Mouse (Mus musculus): ENCODE results near the gene Cabp1. TPM values are rescaled to one million over a fixed set of nuclear protein-coding genes. Genes with fewer than 3 reads are reported as not detected.

The Cabp1 gene
- polyA plus RNA-seq, 1 experiment from 2014 or later = 2.1 TPM

DNA sequence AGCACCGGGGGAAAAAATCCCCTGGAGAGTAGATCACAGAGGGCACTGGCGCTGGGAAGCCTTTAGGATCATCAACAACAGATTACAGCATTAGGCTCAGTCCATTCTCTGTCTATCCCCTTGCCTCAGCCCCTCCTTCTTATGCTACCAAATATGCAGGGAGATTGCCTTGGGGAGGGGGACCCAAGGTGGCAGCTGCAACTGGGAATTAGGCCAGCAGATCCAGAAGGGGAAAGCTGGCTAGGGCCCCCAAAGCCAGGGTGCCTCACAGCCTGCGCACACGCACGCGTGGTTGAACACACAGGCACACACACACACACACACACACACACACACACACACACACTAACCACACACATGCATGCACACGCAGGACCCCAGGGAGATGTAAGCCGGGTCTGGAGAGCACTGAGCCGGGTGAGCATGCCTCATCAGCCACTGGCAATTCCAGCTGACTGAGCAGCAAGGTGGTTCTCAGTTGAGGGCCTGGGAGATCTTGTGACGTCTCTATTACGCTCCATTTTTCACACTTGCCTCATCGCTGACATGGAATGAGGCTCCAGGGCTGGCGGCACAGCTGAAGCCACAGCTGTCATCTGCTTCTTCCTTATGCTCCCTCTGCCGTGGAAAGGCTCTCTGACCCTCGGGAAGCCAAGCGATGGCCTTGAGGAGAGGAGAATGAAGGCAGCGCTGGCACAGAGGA lies 7.7 kb downstream of the Cabp1 start:
- Histone ChIP-seq H3K4me3 (peak overlapping the region; percentile 9; the same call in 1 of the 2 replicates), H3K36me3 (no peaks in the 10 kb centered on the region), H3K4me2 (peak overlapping the region; percentile 44), H3K4me1 (peaks cover 38% of the 10 kb centered on the region), H3K27me3 (peaks cover 37% of the 10 kb centered on the region), H3K9ac (no peak overlapping the region), H3K27ac (0 out of 2 replicates have a peak overlapping the region, but pooled peaks have one; percentile 6), H3K9me3 (no peaks in the 10 kb centered on the region)
- 30% methylated on average over 17 of the region's 17 CpGs for WGBS
- peak; percentile 2; the same call in 1 of the 2 replicates for ATAC-seq (ENCODE audit: borderline replicate concordance, extremely low read depth, low FRiP score, low TSS enrichment)

DNA sequence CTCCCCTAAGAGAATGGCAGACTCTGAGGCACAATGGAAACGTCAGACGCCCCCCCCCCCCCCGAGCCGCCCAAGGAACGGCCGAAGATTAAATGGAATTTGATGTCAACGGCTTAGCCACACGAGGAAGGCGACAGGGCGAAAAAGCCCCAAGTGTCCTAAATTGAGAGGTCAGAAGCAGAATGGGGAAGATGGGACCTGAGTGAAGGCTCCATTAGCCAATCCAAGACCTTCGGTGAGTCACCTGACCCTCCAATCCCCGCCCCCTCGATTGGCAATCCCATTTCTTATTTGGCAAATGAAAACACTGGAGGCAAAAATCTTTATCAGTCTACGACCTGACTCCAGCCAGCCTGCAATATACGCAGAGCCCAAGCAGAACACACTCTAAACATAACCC lies 9.5 kb downstream of the Cabp1 start:
- no peak for ATAC-seq (ENCODE audit: borderline replicate concordance, extremely low read depth, low FRiP score, low TSS enrichment)
- H3K9ac ChIP-seq = no peak overlapping the region
- H3K9me3 ChIP-seq = no peaks in the 10 kb centered on the region

DNA sequence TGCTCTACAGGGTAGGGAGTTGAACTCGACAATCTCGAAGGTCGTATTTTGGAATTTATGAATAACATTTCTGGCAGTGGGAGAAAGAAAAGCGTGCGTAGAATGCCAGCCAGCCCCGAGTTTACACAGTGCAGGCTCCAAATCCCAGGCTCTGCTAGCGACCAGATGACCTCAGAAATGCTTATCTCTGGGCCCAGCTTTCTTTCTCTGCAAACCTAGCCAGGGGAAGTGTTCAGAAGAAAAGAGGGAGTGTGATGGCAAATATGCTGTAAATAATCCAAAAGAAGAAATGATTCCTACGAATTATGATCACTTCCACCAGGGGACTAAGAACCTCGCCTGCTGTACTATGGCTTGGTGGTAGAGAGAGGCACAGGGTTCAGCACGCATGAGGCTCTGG lies 10.7 kb downstream of the Cabp1 start:
- WGBS = 41% methylated on average over 10 of the region's 10 CpGs
- ATAC-seq (ENCODE audit: borderline replicate concordance, extremely low read depth, low FRiP score, low TSS enrichment) = no peak
- no peak overlapping the region for H3K4me2 ChIP-seq
- 0 out of 2 replicates have a peak overlapping the region, but pooled peaks have one; percentile 8 for H3K27ac ChIP-seq
- no peaks in the 10 kb centered on the region for H3K9me3 ChIP-seq
- peaks cover 12% of the 10 kb centered on the region; the same call in 1 of the 2 replicates for H3K27me3 ChIP-seq
- no peak overlapping the region for H3K9ac ChIP-seq
- no peak overlapping the region for H3K4me3 ChIP-seq
- peaks cover 49% of the 10 kb centered on the region for H3K4me1 ChIP-seq
- H3K36me3 ChIP-seq = no peaks in the 10 kb centered on the region

More for the DNA sequence above, 9.5 kb downstream of the Cabp1 start:
- Histone ChIP-seq H3K27ac (no peak overlapping the region), H3K36me3 (no peaks in the 10 kb centered on the region), H3K4me1 (peaks cover 49% of the 10 kb centered on the region), H3K4me2 (peak overlapping the region; percentile 33), H3K27me3 (peaks cover 19% of the 10 kb centered on the region; the same call in 1 of the 2 replicates), H3K4me3 (0 out of 2 replicates have a peak overlapping the region, but pooled peaks have one; percentile 9)
- WGBS = 16% methylated on average over 15 of the region's 15 CpGs

DNA sequence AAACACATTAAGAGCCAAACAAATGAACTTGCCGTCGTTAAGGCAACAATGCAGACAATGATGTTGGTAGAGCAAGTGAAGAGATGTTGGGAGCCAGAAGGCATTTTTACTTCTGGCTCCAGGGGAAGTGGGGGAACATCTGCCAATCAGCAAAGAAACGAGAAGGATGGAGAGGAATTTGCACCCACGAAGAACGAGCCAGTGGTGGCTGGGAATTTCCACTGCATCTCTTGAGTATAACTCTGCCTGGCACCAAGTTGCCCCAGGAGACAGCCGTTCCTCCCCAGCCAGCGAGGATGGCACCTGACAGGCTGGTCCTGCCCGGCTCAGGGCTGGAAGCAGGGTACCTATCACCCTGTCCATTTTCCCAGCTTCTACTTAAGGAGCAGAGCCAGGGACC lies 11.3 kb downstream of the Cabp1 start:
- Histone ChIP-seq H3K4me3 (no peak overlapping the region), H3K27ac (0 out of 2 replicates have a peak overlapping the region, but pooled peaks have one; percentile 3), H3K4me1 (peaks cover 49% of the 10 kb centered on the region), H3K4me2 (no peak overlapping the region), H3K36me3 (no peaks in the 10 kb centered on the region), H3K27me3 (peaks cover 12% of the 10 kb centered on the region; the same call in 1 of the 2 replicates), H3K9me3 (no peaks in the 10 kb centered on the region), H3K9ac (no peak overlapping the region)
- no peak for ATAC-seq (ENCODE audit: borderline replicate concordance, extremely low read depth, low FRiP score, low TSS enrichment)
- WGBS = 71% methylated on average over 8 of the region's 8 CpGs

DNA sequence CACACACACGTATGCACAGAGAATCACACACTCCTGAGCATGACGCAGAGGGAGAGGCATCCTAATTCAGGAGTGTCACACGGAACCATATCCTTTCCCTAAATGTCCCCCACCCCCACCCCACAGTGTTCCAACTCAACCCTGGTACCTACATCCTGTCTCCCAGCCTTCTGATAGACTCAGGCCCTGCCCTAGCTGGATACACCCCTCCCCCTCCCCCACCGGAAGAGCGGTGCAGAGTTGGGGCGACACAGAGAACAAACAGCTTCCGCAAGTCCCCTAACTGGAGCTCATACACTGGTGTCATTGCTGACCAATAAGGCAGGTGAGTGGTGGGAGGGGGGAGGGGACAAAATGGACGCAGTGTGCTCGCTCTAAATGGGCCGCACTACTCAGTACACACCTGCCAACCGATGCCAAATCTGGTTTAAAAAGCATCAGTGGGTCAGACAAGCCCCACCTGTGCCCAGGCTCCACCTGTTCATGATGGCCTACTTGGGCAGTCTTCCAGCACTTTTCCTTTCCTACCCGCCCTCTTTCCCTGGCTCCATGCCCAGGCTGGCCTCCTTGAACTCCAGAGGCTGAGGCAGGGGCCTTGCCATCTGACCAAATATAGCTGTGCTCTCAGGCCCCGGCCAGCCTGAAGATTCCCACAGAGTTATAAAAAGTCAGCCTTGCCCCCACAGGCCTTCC lies 12.8 kb downstream of the Cabp1 start:
- Histone ChIP-seq H3K27me3 (peaks cover 3% of the 10 kb centered on the region; the same call in 1 of the 2 replicates), H3K27ac (peak overlapping the region; percentile 3), H3K4me3 (no peak overlapping the region), H3K36me3 (no peaks in the 10 kb centered on the region), H3K4me1 (peaks cover 34% of the 10 kb centered on the region), H3K4me2 (no peak overlapping the region; the same call in 1 of the 2 replicates), H3K9me3 (no peaks in the 10 kb centered on the region), H3K9ac (no peak overlapping the region)
- WGBS = 47% methylated on average over 13 of the region's 13 CpGs
- peak; percentile 33 for ATAC-seq (ENCODE audit: borderline replicate concordance, extremely low read depth, low FRiP score, low TSS enrichment)

DNA sequence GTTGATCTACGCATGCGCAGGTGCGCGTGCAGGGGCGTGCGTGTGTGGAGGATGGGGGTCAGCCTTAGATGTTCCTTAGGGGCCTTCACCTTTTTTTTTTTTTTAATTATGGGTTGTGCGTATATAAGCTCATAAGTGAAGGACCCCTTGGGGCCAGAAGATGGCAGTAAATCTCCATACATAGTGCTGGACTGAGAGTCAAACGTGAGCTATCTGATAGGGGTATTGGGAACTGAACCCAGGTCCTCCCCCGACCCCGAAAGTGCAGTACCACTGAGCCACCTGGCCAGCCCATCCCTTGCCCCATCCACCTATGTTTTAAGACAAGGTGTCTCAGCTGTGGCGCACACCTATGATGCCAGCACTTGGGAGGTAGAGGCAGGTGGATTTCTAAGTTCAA lies 14.6 kb downstream of the Cabp1 start:
- Histone ChIP-seq H3K27me3 (no peaks in the 10 kb centered on the region), H3K9me3 (no peaks in the 10 kb centered on the region), H3K27ac (no peak overlapping the region), H3K36me3 (no peaks in the 10 kb centered on the region), H3K9ac (no peak overlapping the region), H3K4me1 (peaks cover 30% of the 10 kb centered on the region), H3K4me2 (no peak overlapping the region), H3K4me3 (no peak overlapping the region)
- no peak for ATAC-seq (ENCODE audit: borderline replicate concordance, extremely low read depth, low FRiP score, low TSS enrichment)
- WGBS = 90% methylated on average over 11 of the region's 11 CpGs

DNA sequence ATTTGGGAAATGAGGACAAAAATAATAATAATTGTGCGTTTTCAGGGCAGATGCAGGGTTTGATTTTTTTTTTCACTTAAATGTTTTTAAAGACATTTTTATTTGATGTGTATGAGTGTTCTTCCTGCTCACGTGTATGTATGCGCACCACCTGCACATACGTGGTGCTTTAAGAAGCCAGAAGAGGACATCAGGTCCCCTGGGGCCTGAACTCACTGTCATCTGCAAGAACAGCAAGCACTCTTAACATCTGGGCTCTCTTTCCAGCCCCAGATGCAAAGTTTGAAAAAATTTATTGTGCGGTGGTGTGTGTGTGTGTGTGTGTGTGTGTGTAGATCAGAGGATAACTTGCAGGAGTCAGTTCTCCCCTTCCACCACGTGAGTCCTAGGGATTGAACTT lies 16.3 kb downstream of the Cabp1 start:
- no peak overlapping the region for H3K4me2 ChIP-seq
- no peaks in the 10 kb centered on the region for H3K9me3 ChIP-seq
- no peaks in the 10 kb centered on the region for H3K36me3 ChIP-seq
- no peaks in the 10 kb centered on the region for H3K27me3 ChIP-seq
- peaks cover 20% of the 10 kb centered on the region for H3K4me1 ChIP-seq
- H3K9ac ChIP-seq = no peak overlapping the region
- 78% methylated on average over 6 of the region's 6 CpGs for whole genome bisulfite sequencing
- no peak overlapping the region for H3K27ac ChIP-seq
- H3K4me3 ChIP-seq = no peak overlapping the region
- ATAC-seq (ENCODE audit: borderline replicate concordance, extremely low read depth, low FRiP score, low TSS enrichment) = no peak

DNA sequence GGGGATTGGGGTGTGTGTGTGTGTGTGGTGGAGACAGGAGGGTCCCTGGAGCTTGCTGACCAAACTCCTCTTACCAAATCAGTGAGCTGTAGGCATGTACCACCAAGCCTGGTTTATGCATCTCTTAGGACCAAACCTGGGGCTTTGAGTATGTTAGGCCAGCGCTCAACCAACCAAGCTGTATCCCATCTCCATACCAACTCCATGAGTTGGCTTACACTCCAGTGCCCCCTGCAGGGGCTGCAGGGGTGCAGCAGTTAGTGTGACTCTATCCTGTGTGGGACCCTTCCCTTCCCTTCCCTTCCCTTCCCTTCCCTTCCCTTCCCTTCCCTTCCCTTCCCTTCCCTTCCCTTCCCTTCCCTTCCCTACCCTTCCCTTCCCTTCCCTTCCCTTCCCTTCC lies 19.6 kb downstream of the Cabp1 start:
- no peak overlapping the region for H3K4me3 ChIP-seq
- no peaks in the 10 kb centered on the region for H3K9me3 ChIP-seq
- 92% methylated on average over 1 of the region's 1 CpGs for WGBS
- no peaks in the 10 kb centered on the region for H3K36me3 ChIP-seq
- ATAC-seq (ENCODE audit: borderline replicate concordance, extremely low read depth, low FRiP score, low TSS enrichment) = no peak
- no peak overlapping the region for H3K4me2 ChIP-seq
- H3K9ac ChIP-seq = no peak overlapping the region
- no peaks in the 10 kb centered on the region for H3K27me3 ChIP-seq
- H3K4me1 ChIP-seq = 0 out of 2 replicates have a peak, but pooled peaks cover 4% of the 10 kb centered on the region
- H3K27ac ChIP-seq = no peak overlapping the region

DNA sequence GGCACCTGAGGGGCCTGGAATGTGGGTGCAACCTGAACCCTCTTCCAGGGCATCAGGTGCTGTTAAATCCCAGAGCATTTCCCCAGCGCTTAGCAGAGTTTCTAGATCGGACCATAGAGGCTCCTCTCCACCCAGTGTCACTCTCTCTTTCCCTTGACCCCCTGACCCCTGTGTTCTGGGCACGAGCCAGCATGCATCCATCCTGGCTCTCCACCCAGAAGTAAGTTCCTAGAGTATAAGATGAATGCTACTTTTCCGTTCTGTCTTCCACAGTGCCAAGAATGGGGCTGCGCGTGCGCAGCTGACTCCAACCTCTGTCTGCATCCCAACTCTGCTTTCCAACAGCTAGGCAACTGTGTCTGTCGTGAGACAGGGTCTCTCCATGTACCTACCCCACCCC lies 24.0 kb downstream of the Cabp1 start:
- ATAC-seq (ENCODE audit: borderline replicate concordance, extremely low read depth, low FRiP score, low TSS enrichment) = no peak

DNA sequence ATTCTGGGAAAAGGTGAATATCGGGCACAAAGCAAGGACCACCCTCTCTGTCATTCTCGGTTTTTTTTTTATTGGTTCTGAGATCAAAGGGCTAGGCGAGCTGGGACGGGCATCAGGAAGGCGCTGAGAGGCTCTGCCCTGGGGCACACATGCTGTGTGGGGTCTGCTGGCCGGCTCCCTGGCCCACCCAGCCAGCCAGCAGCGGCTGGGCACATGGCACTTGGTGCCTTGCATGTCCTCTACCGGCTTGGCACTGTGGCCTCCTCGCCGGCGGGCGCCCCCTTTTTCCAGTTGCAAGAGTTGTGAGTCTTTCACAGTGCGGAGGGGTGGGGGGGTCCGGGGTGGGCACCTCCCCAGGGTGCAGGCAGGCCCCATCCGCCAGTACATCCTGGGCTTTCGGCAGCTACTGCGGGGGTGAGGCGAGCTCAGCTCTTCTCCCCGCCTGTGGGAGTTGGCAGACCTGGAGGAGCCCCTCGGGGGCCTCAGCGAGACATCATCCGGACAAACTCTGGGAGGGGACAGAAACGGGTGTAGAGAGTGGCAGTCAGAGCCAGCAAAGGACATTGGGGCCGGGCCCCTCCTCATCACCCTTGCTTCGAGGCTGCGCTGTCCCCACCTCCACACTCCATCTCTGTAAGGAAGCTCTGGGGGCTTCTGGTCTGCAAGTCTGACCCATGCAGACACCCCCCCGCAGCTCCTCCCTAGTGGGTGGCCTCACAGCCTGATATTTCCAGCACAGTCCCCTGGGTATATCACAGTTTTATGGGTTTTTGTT lies 25.4 kb downstream of the Cabp1 start:
- WGBS = 40% methylated on average over 27 of the region's 27 CpGs
- Histone ChIP-seq H3K4me2 (peak overlapping the region; percentile 34), H3K27ac (0 out of 2 replicates have a peak overlapping the region, but pooled peaks have one; percentile 24), H3K27me3 (no peaks in the 10 kb centered on the region), H3K36me3 (no peaks in the 10 kb centered on the region), H3K9me3 (no peaks in the 10 kb centered on the region), H3K4me3 (no peak overlapping the region), H3K9ac (peak overlapping the region; percentile 16; the same call in 1 of the 2 replicates), H3K4me1 (peaks cover 30% of the 10 kb centered on the region)
- ATAC-seq (ENCODE audit: borderline replicate concordance, extremely low read depth, low FRiP score, low TSS enrichment) = peak; percentile 24; the same call in 1 of the 2 replicates

More for the DNA sequence above, 24.0 kb downstream of the Cabp1 start:
- Histone ChIP-seq H3K4me3 (no peak overlapping the region), H3K27ac (no peak overlapping the region), H3K4me1 (peaks cover 30% of the 10 kb centered on the region), H3K4me2 (no peak overlapping the region), H3K9me3 (no peaks in the 10 kb centered on the region), H3K36me3 (no peaks in the 10 kb centered on the region), H3K9ac (no peak overlapping the region), H3K27me3 (no peaks in the 10 kb centered on the region)
- WGBS = 59% methylated on average over 8 of the region's 8 CpGs

DNA sequence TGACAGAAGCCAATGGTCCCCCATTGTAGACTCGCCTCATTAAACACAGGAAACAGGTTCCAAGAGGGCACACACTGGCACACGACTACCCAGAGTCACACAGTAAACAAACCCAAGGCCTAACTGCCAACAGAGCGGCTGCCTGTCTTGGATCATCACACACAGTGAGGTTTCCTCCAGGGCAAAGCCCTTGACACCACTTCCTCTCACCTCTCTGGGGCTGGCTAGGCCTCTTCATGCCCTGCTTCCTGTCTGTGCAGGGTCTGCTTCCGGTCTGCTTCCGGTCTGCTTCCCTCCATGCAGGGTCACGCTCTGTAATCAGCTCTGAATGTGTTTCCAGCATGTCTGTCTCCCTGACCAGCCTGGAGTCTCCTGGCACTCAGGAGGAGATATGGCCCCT lies 26.8 kb downstream of the Cabp1 start:
- Histone ChIP-seq H3K9ac (no peak overlapping the region), H3K4me3 (no peak overlapping the region), H3K9me3 (no peaks in the 10 kb centered on the region), H3K4me1 (peaks cover 38% of the 10 kb centered on the region), H3K4me2 (no peak overlapping the region), H3K36me3 (no peaks in the 10 kb centered on the region), H3K27ac (peak overlapping the region; percentile 68), H3K27me3 (no peaks in the 10 kb centered on the region)
- ATAC-seq (ENCODE audit: borderline replicate concordance, extremely low read depth, low FRiP score, low TSS enrichment) = 0 out of 2 replicates have a peak, but pooled peaks have one; percentile 15
- 47% methylated on average over 6 of the region's 6 CpGs for WGBS

Data from lung, embryonic 15.5 days (tissue).